Mouse (Mus musculus) ovary, postnatal 36 days (tissue): ENCODE data around the gene Sorl1.

ENCODE experiments used
- DNase-seq: peaks from one replicate; pipeline ENCODE4 v3.0.0; 2022; ENCODE audit warnings: low spot score, mixed read lengths

Sorl1 gene

GRCm38 (mm10) chr9:42054339-42055272, 69.5 kb downstream of the Sorl1 start:
- peak; percentile 16 for DNase-seq

- DNase-seq = no peak
These were observed 70.4 kb downstream of the Sorl1 start for GRCm38 (mm10) chr9:42053591-42054190.

DNA sequence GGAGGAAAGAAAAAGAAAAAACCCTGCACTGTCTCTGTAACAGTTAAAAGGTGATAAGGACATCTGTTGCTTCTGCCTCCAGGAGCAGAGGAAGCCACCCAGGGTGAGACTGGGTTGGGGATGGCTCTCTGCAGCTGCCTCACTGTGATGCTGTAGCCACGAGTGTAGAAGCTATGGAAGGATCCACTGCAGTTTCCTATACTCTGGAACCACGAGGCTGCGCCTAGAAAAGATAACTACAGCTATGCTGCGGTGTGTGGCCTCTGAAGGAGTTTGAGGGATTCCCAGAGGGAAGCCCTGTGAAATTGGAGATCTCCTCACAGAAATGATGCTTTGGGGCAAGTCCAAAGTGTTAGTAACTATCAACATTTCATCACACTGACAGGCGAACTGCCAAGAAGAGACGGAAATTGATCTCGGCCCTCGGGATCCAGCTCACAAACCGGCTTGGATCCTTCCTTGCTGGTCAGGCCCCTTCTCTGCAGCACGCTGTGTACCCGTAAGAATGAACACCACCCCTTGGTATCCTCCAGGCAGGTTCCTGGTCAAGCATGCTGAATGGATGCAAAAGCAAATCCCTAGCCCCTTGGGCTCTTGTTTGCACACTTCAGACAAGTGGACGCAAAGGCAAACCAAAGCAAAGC, 71.3 kb downstream of the Sorl1 start:
- no peak for DNase-seq

DNA sequence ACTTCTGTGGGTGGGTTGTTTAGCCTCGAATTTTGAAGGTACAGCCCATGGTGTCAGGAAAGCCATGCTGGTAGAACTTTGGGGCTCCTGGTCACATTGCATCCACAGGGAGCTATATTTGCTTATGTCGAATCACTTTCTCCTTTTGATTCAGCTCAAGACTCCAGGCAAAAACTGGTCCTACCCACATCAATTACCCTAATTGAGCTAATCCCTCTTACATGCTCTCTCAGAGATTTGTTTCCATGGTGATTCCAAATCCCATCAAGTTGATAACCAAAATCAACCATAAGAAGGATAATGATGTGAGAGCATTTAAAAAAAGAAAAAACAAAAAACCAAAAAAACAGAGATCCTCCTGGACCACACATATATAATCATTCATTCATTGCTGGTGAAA, 75.6 kb downstream of the Sorl1 start:
- no peak for DNase-seq

- no peak for DNase-seq
These were observed 76.3 kb downstream of the Sorl1 start for GRCm38 (mm10) chr9:42047786-42048185.

DNA sequence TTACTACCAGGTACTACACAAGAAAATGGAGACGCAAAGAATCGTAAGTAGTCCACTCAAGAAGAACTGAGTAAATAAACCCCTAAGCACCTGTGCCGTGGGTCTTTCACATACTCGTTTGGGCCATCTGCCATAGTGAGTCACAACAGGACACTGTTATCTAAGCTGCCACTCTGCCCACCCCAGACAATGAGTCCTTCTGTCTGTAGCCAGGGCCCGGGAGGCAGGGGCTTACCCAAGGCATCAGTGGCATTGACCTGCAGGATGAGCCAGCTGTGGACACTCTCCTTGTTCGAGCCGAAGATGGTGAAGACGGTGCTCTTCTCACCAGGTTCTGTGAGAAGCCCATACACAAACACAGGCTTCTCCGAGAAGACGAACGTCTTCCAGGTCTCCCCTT, 77.8 kb downstream of the Sorl1 start:
- no peak for DNase-seq

DNA sequence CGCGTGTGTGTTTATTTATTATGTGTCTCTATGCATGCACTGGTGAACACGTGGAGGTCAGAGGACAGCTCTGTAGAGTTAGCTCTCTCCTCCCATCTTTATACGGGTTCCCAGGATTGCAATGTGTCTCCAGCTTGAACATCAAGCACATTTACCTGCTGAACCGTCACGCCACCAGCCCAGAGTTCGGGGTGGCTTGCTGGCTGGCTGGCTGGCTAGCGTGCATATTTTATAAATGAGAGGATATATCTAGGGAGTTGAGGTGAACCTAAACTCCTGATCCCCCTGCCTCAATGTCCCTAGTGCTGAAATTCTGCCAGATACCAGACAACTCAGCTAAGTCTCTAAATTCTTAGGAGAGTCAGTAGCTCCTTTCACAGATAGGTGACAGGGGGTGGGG, 79.4 kb downstream of the Sorl1 start:
- no peak for DNase-seq

DNA sequence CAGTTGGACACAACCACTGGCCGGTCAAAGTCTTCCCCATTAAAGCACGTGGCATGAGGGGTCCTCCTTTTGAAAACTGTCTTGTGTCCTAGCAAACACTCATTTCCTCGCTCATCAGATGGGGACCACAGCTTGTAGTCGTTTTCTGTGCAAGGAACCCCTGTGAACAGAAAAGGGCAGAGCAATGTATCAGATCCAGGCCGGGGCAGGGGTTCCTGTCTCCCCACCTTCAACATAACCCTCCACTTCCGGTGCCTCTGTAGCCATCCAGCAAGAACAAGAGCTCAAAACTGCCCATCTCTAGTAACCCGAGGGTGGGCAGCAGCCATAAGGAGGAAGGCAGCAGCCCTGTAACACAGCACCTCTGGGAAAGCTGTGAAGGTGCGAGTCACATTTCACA, 80.2 kb downstream of the Sorl1 start:
- DNase-seq = no peak

- DNase-seq = no peak
These were observed 84.8 kb downstream of the Sorl1 start for GRCm38 (mm10) chr9:42039000-42039992.

GRCm38 (mm10) chr9:42036885-42037284, 87.2 kb downstream of the Sorl1 start:
- no peak for DNase-seq

DNA sequence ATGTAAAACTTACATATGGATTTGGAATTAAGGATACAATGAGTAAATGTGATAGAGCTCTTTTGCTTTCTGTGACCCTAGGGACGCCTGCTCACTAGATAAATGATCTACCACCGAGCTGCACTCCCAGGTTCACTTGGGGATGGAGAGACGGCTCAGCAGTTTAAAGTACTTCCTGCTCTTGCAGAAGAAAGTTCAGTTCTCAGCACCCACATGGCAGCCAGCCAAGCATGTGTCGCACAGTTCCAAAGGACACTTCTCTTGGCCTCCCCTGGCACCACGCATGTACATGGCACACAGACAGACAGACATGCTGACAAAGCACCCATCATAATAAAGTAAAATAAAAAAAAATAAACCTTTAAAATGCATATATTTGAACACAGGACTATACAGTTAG, 88.1 kb downstream of the Sorl1 start:
- DNase-seq = no peak

GRCm38 (mm10) chr9:42035213-42035765, 88.8 kb downstream of the Sorl1 start:
- DNase-seq = no peak

GRCm38 (mm10) chr9:42034116-42034520, 90.0 kb downstream of the Sorl1 start:
- no peak for DNase-seq

GRCm38 (mm10) chr9:42033291-42034115, 90.6 kb downstream of the Sorl1 start:
- DNase-seq = no peak

- no peak for DNase-seq
These were observed 91.7 kb downstream of the Sorl1 start for GRCm38 (mm10) chr9:42032419-42032818.

DNA sequence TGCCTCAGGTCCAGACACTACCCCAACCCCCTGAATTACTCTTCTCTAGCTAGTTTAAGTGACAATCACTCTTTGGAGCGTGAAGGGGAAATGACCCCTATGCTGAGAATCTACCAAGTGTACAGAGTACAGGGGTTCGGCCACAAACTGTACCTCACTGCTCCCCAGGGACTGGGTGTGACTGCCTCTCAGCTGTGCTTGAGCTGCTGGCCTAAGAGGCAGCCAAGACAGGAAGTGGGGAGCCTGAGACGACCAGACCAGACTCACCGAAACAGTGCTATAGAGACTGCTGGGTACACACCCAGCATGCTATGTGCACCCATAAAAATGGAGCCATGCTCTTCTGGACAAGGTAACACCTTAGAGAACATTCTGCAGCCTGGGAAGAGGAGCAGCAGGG, 95.3 kb downstream of the Sorl1 start:
- no peak for DNase-seq

GRCm38 (mm10) chr9:42024257-42024656, 99.8 kb downstream of the Sorl1 start:
- no peak for DNase-seq

- DNase-seq = no peak
These were observed 100.7 kb downstream of the Sorl1 start for GRCm38 (mm10) chr9:42023383-42023782.

DNA sequence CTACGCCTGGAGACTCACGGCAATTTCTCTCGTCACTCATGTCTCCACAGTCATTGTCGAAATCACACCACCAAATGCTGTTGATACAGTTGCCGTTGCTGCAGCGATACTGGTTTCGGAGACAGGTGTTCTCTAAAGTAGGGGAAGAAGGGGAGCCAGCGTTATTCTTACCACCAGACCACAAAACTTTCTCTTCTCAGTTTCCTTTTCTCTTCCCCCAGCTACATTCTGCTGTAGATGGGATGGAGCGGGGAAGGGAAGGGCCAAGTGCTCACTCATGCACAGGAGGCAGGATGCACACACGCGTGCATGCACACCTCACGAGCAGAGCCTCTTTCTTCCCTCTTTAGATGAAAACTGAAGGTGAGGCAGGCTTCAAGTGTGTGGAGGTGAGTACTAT, 101.8 kb downstream of the Sorl1 start:
- no peak for DNase-seq

DNA sequence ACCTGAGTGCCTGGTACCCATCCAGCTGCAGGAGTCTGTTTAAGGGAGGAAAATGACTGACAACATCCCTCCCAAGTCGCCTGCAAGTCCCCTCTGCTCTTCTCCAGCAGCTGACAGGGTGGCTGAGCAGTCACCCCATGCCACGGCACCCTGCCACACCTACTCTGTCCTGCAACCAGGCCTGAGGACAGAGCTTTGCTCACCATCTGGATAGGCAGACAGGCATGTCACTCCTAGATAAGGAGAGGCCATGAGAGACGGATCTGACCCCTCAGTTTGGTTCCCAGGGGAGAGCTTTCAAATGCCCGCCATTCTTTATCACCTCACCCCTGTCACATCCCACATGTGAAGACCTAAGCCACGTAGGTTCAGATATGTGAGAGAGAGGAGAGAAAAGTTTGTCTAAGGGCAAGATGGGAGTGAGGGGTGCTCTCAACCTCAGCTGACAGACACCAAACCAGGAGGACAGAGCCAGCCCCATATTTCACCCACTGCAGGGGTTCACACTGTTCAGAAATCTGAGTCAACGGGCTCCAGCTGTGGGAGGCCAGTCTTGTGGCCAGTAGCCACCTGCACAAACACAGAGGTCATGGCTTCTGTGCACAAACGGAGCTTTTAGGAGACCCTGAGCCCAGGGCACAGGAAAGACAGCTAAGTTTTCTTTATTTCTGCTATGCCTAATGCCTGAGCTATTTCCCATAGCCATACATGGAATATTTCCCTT, 104.6 kb downstream of the Sorl1 start:
- DNase-seq = no peak
